Mouse (Mus musculus): ENCODE data around the gene Slc8b1. TPM values are rescaled to one million over a fixed set of nuclear protein-coding genes. Genes with fewer than 3 reads are reported as not detected.
A peak's percentile ranks its signal among the peaks of the same experiment; 100 is the strongest.

Slc8b1 gene
- polyA plus RNA-seq, 1 experiment from 2014 or later = 4.9 TPM

DNA sequence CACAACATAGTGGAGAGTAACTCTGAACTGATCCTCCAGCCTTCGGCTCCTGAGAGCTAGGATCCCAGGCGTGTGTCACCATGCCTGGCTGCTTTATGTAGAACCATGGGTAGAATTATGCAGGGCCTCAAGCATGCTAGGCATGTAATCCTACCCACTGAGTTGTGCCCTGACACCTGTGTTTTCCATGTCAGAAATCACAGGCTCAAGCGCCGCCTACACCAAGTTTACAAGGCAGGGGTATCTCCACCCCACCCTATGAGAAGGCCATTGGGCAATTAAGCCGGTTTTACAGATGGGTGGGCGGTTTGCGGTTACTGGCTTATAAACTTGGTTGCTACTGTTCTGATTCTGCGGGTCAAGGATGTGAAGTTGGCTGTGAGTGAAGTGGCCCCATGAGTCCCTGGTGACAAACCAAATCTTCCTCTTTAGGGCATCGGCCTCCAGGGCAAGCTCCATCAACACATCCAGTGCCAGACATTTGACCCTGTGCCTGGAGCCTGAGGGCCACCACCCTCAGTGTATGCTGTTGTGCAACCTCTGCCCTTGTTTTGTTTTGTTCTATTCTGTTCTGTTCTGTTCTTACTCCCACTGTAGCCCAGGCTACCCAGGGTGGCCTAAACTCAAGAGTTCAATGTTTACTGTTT is 3.2 kb downstream of the Slc8b1 start:
- no peak for ATAC-seq (ENCODE audit: low FRiP score, low TSS enrichment)
- no peak overlapping the region for H3K9ac ChIP-seq (ENCODE audit: low read length)
- 0 out of 2 replicates have a peak overlapping the region, but pooled peaks have one; percentile 31 for H3K27ac ChIP-seq (replicated peaks)
- H3K4me2 ChIP-seq (replicated peaks; ENCODE audit: low read depth) = no peak overlapping the region
- WGBS = 78% methylated on average over 9 of the region's 9 CpGs
- no peaks in the 10 kb centered on the region for H3K9me3 ChIP-seq (ENCODE audit: control insufficient read depth, low read length)
- peaks cover 2% of the 10 kb centered on the region; the same call in 1 of the 2 replicates for H3K4me1 ChIP-seq (replicated peaks; ENCODE audit: control insufficient read depth, insufficient read depth)
- no peak for DNase-seq (ENCODE audit: low spot score)
- TF ChIP-seq EP300 (optimal IDR thresholded peaks at IDR 0.05) (no peak), CTCF (IDR thresholded peaks at IDR 0.05; ENCODE audit: low read depth) (no peak)
- no peaks in the 10 kb centered on the region for H3K36me3 ChIP-seq (ENCODE audit: control insufficient read depth, insufficient read depth, low read length)
- no peaks in the 10 kb centered on the region for H3K27me3 ChIP-seq (ENCODE audit: control insufficient read depth, insufficient read depth, low read length)
- H3K4me3 ChIP-seq (ENCODE audit: low read depth, low read length) = no peak overlapping the region

DNA sequence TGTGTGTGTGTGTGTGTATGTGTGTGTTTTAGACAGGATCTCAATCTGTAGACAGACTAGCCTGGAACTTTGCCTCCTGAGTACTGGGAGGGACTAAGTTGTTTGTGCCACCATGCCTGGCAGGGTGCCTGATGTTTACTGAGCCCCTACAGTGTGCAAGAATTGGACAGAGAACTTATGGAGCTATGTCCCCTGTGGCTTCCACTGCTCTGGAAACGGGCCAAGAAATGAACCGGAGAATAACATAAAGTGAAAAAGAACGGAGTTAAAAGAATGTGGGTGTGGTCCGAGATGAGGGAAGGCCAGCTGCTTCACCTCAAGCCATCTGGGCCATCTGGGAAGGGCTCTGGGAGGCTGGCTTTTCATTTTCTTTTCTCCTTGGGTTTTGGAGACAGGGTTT is 3.8 kb downstream of the Slc8b1 start:
- H3K4me2 ChIP-seq (replicated peaks; ENCODE audit: low read depth) = no peak overlapping the region
- ATAC-seq (ENCODE audit: low FRiP score, low TSS enrichment) (no peak), DNase-seq (ENCODE audit: low spot score) (peak; percentile 30)
- H3K36me3 ChIP-seq (ENCODE audit: control insufficient read depth, insufficient read depth, low read length) = no peaks in the 10 kb centered on the region
- peaks cover 2% of the 10 kb centered on the region; the same call in 1 of the 2 replicates for H3K4me1 ChIP-seq (replicated peaks; ENCODE audit: control insufficient read depth, insufficient read depth)
- no peak overlapping the region for H3K4me3 ChIP-seq (ENCODE audit: low read depth, low read length)
- 3% methylated on average over 4 of the region's 4 CpGs for WGBS
- H3K27me3 ChIP-seq (ENCODE audit: control insufficient read depth, insufficient read depth, low read length) = no peaks in the 10 kb centered on the region
- no peak for TF ChIP-seq CTCF (IDR thresholded peaks at IDR 0.05; ENCODE audit: low read depth)
- H3K9me3 ChIP-seq (ENCODE audit: control insufficient read depth, low read length) = no peaks in the 10 kb centered on the region
- H3K27ac ChIP-seq (replicated peaks) = no peak overlapping the region; the same call in 1 of the 2 replicates
- no peak overlapping the region for H3K9ac ChIP-seq (ENCODE audit: low read length)

DNA sequence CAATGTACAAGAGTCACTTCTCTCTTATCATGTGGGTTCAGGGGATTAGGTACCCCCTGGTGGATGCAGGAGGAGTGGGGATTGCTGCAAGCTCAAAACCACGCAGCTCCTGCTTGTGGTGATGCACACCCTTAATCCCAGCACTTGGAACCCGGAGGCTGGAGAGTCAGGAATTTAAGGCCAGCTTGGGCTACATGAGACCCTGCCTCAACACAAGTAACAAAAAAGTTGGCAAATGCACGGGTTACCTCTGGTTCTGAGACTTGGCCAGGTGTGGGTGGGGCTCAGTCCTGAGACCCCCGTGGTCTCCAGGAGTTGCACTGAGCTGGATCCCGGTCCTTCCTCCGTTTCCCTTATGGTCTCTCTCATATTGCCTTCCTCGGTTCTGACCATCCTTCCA is 4.5 kb downstream of the Slc8b1 start:
- H3K36me3 ChIP-seq (ENCODE audit: control insufficient read depth, insufficient read depth, low read length) = no peaks in the 10 kb centered on the region
- WGBS = 65% methylated on average over 7 of the region's 7 CpGs
- no peak overlapping the region for H3K9ac ChIP-seq (ENCODE audit: low read length)
- no peaks in the 10 kb centered on the region for H3K9me3 ChIP-seq (ENCODE audit: control insufficient read depth, low read length)
- DNase-seq (ENCODE audit: low spot score) = no peak
- no peak overlapping the region for H3K4me2 ChIP-seq (replicated peaks; ENCODE audit: low read depth)
- H3K4me1 ChIP-seq (replicated peaks; ENCODE audit: control insufficient read depth, insufficient read depth) = peaks cover 2% of the 10 kb centered on the region; the same call in 1 of the 2 replicates
- TF ChIP-seq CTCF (IDR thresholded peaks at IDR 0.05; ENCODE audit: low read depth) (peak; percentile 36), EP300 (optimal IDR thresholded peaks at IDR 0.05) (no peak)
- ATAC-seq (ENCODE audit: low FRiP score, low TSS enrichment) = no peak
- no peak overlapping the region for H3K4me3 ChIP-seq (ENCODE audit: low read depth, low read length)
- H3K27ac ChIP-seq (replicated peaks) = no peak overlapping the region; the same call in 1 of the 2 replicates
- H3K27me3 ChIP-seq (ENCODE audit: control insufficient read depth, insufficient read depth, low read length) = no peaks in the 10 kb centered on the region

DNA sequence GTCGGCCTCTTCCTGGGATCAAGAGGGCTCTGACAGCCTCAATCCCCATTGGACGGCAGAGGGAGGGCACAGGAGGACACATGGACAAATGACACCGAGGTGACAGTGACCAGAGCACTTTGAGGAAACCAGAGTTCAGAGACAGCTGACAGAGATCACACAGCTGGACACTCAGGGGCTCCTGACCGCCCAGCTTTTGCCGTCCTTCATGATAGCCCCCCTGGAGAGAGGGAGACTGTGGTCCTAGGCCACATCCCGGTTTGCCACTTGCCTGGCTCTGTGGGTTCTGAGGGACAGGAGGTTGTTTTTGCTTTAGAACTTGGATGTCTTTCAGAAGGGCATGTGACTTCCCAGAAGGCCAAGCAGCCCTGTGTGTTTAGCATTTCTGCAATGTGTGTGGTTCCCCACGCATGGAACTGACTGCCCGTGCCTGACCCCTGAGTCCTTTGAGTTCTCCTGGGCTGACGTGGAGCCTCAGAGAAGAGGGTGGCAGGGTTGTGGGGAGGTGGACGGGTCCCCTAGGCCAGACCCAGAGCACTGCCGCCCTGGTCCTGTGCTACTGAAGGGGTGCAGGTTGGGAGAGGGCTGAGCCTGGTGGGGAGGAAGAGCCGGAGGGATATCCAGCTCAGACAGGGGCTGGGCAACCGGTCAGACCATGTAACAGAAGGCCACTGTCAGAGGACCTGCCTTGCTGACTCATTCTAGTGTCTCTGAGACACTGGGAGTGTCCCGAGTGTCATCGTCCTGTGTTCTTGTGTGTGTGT is 5.4 kb downstream of the Slc8b1 start:
- Histone ChIP-seq H3K27ac (replicated peaks) (peak overlapping the region; percentile 67), H3K9ac (ENCODE audit: low read length) (no peak overlapping the region), H3K4me2 (replicated peaks; ENCODE audit: low read depth) (no peak overlapping the region), H3K9me3 (ENCODE audit: control insufficient read depth, low read length) (no peaks in the 10 kb centered on the region), H3K36me3 (ENCODE audit: control insufficient read depth, insufficient read depth, low read length) (no peaks in the 10 kb centered on the region), H3K4me1 (replicated peaks; ENCODE audit: control insufficient read depth, insufficient read depth) (peaks cover 2% of the 10 kb centered on the region; the same call in 1 of the 2 replicates), H3K27me3 (ENCODE audit: control insufficient read depth, insufficient read depth, low read length) (no peaks in the 10 kb centered on the region), H3K4me3 (ENCODE audit: low read depth, low read length) (no peak overlapping the region)
- WGBS = 45% methylated on average over 15 of the region's 15 CpGs
- TF ChIP-seq EP300 (optimal IDR thresholded peaks at IDR 0.05) = no peak
- TF ChIP-seq CTCF (IDR thresholded peaks at IDR 0.05; ENCODE audit: low read depth) = no peak
- DNase-seq (ENCODE audit: low spot score) (no peak), ATAC-seq (ENCODE audit: low FRiP score, low TSS enrichment) (peak; percentile 11; the same call in 1 of the 2 replicates)

DNA sequence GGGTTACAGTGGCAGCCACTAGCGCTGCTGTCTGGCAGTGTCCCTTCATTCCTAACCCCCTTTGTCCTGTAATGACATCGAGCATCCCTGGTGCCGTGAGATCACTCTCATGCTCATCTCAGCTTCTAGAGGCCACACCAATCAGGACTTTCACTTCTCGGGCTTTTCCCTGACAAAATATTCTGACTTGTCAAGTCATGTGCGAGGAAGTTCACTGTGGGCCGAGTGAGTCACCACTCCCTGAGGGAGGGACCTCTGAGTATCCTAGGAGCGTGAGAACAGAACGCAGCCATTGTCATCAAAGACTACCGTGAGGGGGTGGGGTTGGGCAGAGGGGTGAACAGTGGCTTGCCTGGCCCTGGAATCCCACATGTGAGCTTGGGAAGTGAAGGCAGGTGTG is 6.6 kb downstream of the Slc8b1 start:
- Histone ChIP-seq H3K27me3 (ENCODE audit: control insufficient read depth, insufficient read depth, low read length) (no peaks in the 10 kb centered on the region), H3K9me3 (ENCODE audit: control insufficient read depth, low read length) (no peaks in the 10 kb centered on the region), H3K27ac (replicated peaks) (peak overlapping the region; percentile 67; the same call in 1 of the 2 replicates), H3K9ac (ENCODE audit: low read length) (no peak overlapping the region), H3K36me3 (ENCODE audit: control insufficient read depth, insufficient read depth, low read length) (no peaks in the 10 kb centered on the region; the same call in 1 of the 2 replicates), H3K4me1 (replicated peaks; ENCODE audit: control insufficient read depth, insufficient read depth) (peaks cover 2% of the 10 kb centered on the region; the same call in 1 of the 2 replicates), H3K4me3 (ENCODE audit: low read depth, low read length) (no peak overlapping the region), H3K4me2 (replicated peaks; ENCODE audit: low read depth) (no peak overlapping the region)
- WGBS = 42% methylated on average over 9 of the region's 9 CpGs
- ATAC-seq (ENCODE audit: low FRiP score, low TSS enrichment) = peak; percentile 48; the same call in 1 of the 2 replicates
- TF ChIP-seq CTCF (IDR thresholded peaks at IDR 0.05; ENCODE audit: low read depth) = no peak
- no peak for TF ChIP-seq EP300 (optimal IDR thresholded peaks at IDR 0.05)
- DNase-seq (ENCODE audit: low spot score) = no peak

DNA sequence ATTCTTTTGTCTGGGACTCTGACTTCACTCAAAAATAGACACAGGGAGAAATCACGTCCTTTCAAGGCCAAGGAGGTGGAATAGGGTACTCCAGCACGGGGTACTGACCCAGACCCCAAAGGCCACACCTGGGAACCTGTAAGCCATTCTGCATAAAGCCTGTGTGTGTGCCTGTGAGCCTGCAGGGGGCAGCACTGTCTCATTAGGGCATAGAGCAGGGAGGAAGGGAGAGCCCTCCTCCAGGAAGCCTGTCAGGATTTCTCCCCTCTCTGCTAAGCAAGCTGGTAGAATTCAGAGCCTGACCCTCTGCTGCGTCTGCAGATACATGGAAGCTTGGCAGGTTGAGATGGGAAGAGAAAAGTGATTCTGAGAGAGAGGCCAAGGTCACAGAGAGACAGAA is 11.7 kb downstream of the Slc8b1 start:
- H3K27ac ChIP-seq (replicated peaks) = no peak overlapping the region
- H3K36me3 ChIP-seq (ENCODE audit: control insufficient read depth, insufficient read depth, low read length) = peaks cover 2% of the 10 kb centered on the region; the same call in 1 of the 2 replicates
- H3K4me1 ChIP-seq (replicated peaks; ENCODE audit: control insufficient read depth, insufficient read depth) = no peaks in the 10 kb centered on the region
- H3K9me3 ChIP-seq (ENCODE audit: control insufficient read depth, low read length) = no peaks in the 10 kb centered on the region
- no peaks in the 10 kb centered on the region for H3K27me3 ChIP-seq (ENCODE audit: control insufficient read depth, insufficient read depth, low read length)
- no peak overlapping the region for H3K9ac ChIP-seq (ENCODE audit: low read length)
- no peak overlapping the region for H3K4me2 ChIP-seq (replicated peaks; ENCODE audit: low read depth)
- DNase-seq (ENCODE audit: low spot score) (peak; percentile 42), ATAC-seq (ENCODE audit: low FRiP score, low TSS enrichment) (no peak)
- 75% methylated on average over 3 of the region's 3 CpGs for WGBS
- H3K4me3 ChIP-seq (ENCODE audit: low read depth, low read length) = no peak overlapping the region
- no peak for TF ChIP-seq EP300 (optimal IDR thresholded peaks at IDR 0.05)
- peak; percentile 71 for TF ChIP-seq CTCF (IDR thresholded peaks at IDR 0.05; ENCODE audit: low read depth)

Measured in stomach, postnatal 0 days (tissue).